Mouse (Mus musculus): ENCODE results near the gene Akr1b3.
"Not testable (repeated sequence)": the region's sequence is repeated elsewhere in the genome, so short reads cannot be mapped to it uniquely, and the experiment has no call there.

Gene Akr1b3

DNA sequence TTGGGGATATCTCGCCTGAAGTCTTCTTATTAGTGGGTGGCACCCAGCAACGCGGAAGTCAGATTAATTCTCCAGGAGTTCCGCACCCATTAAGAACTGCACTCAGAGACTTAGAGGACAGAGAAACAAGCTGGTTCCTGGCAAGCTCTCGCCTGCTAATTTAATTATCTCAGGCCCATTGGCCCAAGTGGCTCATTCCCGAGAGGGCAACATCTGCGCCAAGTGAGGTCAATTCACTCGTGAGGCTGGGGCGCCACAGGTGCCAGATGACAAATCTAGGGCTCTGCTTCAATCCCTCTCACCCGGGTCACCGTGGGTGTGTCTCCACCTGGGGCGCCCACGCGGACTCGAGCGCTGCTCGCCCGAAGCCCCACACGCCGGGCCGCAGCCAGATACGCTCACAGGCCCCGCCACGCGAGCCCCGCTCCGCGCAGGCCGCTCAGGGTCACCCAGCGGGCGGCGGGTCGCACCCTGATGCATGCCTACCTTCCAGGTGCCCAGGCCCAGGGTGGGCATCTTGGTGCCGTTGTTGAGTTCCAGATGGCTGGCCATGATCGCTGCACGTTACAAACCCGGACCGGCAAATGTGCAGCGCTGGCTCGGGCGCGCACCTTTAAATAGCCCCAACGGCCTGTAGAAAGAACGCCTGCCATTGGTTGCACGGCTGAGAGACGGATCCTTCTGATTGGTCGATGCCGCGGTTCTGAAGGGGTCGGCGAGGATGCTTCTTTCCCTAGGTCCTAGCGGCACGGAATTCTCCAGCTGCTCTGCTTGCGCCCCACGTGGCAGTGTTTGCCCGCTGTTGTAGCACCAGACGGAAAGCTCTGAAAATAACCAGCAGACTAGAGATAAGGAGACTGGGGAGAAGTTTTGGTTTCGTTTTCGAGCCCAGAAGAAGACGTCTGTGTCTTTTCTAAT lies at the start of gene Akr1b3:
TSS of gene Akr1b3 (minus strand) at position 625 of the 918 bp plus-strand sequence.
- peak; percentile 97 for DNase-seq (ENCODE audit: low read depth)

DNA sequence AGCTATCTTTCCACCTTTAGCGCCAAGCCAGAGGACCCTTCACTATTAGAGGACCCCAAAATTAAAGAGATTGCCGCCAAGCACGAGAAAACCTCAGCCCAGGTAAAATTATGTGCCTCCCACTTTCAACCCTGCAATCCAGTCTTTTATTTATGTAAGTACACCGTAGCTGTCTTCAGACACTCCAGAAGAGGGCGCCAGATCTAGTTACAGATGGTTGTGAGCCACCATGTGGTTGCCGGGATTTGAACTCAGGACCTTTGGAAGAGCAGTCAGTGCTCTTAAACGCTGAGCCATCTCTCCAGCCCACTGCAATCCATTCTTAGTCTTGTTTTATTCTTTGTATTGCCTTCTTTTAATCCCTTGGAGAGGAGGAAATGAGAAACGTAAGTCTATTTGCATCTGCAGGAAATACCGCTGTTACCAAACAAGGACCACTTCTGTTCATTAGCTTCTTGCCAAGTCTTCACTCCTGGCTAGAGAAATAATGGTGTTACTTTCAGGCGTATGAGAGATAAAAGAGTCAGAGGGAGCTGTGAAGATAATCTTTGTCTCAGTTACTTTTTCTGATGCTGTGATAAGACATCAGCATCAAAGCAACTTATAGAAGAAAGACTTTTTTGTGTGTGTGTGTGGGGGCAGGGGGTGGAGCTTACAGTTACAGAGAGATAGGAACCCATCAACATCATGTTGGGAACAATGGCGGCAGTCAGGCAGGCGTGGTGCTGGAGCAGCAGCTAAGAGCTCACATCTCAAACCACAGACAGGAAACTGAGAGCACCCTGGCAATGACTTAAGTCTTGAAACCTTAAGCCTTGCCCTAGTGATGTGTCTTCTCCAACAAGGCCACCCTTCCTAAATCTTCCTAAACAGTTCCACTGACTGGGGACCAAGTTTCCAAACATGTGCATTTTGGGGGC lies 47.2 kb upstream of the Akr1b3 start:
- DNase-seq (ENCODE audit: low read depth), result peak; percentile 44

DNA sequence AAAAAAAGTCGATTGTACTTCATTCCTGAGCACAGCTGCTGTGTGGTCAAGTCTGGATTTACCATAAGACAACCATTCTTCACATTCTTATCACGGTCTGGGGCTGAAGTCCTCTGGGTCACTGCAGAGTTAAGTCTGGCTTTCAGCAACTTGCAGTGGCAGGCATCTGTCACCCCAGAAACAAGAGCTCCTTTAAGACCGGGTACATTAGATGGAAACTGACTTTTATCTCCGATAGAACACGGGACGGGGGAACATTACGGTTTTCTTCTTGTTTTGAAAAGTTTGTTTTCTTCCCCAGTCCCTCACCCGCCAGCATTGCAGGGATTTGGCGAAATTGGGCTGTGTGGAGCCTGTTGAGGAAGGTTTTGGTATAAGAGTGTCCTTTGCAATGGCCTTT lies 38.6 kb upstream of the Akr1b3 start:
- DNase-seq (ENCODE audit: low read depth), result no peak

DNA sequence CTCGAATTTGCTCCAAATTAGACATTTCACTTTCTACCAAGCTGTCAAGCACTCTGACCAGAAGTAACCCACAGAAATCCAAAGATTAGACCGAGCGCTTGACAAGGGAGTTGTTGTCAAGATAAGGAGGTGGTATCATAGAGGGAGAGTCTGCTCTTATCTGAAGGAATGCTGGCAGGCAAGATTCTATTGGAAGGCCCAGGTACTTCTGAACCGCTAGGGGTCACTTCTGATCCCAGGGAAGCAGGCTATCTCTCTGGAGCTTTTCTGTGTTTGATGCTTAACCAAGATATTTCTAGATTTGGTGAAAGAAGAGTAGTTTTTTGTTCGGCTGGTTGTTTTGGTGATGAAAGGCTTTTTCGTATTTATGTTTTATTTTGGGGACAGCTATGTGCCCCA lies 38.1 kb upstream of the Akr1b3 start:
- no peak for DNase-seq (ENCODE audit: low read depth)

DNA sequence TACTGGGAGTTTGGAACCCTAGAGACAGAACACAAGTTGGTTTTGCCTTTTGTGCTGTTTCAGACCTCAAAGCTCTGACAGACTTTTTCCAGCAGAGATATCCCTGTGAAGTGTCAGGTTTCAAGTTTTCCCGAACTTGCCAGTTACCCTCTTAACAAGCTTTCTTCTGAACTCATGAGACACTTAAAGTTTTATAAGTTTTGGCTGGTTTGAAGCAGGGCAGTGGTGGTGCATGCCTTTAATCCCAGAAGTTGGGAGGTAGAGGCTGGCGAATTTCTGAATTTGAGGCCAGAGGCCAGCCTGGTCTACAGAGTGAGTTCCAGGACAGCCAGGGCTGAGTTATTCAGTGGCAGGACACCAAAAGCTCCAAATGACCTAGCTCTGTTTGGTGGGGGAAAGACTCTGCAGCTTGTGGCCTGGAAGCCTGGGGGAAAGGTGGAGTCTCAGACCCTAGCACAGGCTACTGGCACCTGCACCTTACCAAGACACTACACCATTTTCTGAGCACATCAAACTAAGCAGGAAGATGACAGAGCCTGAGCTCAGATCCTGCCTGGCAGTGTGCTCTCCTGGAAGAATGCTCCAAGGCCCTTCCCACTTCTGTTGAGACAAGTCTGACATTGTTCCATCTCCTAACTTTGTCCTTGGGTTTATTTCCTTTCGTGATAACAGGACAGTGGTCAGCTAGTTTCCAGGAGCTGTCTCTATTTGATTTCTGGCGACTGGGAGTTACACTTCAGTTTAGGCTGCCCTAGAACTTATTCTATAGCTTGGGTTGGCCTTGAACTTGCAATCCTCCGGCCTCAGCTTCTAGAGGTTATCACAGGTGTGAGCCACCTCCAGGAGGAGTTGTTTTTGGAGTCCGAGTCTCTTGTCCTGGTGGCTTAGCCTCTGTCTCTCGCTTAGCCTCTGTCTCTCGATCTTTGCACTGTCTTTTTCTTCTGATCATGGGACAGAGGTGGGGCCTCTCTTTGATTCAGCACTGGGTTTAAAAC lies 37.4 kb upstream of the Akr1b3 start:
- DNase-seq (ENCODE audit: low read depth), result no peak

DNA sequence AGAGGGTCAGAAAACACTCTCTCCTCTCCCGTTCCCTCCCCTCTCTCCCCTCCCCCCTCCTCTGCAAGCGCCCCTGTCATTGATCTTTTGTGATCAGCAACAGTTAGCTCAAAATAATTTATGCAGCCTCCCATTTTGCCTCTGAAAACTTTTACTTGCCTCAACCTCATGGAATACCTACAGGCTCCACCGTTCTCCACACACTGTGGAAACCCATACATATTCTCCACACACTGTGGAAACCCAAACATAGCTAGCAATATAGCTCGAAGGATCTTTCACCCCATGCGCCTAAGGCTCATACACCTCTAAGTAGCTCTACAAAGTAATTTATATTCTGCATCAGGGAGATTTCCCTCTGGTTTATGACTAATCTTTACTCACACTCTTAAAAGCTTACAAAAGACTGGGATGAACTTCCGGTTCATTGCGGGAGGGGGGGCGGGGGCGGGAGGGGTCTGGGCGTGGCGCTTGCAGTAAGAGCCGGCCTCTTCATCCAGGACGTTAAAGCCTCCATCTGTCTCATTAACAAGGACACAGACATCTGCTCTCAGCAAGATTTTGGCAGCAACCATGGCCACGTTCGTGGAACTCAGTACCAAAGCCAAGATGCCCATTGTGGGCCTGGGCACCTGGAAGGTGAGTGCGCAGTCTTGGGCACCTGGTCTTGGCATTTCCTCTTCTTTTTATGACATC lies 36.5 kb upstream of the Akr1b3 start, which contains the start of gene Akr1b8:
TSS of gene Akr1b8 (plus strand) at position 462 of the 696 bp plus-strand sequence.
- peak; percentile 52 for DNase-seq (ENCODE audit: low read depth)

DNA sequence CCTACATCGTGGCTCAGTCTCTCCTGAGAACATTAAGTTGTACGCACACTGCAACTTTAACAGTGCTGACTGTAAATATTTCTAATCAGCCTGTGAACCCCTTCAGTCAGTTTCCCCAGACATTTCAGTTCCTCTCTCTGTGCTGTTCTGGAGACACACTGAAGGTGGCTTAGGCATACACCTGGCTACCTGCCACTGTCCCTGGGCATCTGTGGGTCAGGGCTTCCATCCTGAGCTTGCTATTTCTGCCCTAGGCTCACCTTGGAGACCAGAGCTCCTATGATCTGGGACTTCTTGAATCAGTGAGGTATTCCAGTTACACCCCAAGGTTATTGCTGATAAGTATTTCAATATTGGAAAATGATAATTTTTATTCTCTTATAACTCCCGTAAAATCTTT lies 35.1 kb upstream of the Akr1b3 start:
- DNase-seq (ENCODE audit: low read depth), result no peak

DNA sequence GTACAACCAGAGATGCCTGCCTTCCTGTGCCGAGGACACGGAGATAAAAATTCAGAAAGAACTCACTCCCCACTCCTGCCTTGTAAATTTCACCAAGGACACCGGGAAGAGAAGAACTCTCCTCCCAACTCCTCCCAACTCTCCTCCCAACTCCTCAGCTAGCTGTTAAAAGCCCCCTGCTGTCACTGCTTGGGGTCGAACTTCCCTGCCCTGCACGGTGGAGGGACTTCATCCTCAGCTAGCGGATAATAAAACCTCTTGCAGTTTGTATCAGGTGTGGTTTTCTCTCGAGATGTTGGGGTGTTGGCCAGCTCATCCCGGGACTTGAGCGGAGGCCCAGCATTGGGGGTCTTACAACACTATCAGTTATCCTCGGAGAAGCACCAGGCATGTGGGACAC lies 34.2 kb upstream of the Akr1b3 start:
- not testable (repeated sequence) for DNase-seq (ENCODE audit: low read depth)

DNA sequence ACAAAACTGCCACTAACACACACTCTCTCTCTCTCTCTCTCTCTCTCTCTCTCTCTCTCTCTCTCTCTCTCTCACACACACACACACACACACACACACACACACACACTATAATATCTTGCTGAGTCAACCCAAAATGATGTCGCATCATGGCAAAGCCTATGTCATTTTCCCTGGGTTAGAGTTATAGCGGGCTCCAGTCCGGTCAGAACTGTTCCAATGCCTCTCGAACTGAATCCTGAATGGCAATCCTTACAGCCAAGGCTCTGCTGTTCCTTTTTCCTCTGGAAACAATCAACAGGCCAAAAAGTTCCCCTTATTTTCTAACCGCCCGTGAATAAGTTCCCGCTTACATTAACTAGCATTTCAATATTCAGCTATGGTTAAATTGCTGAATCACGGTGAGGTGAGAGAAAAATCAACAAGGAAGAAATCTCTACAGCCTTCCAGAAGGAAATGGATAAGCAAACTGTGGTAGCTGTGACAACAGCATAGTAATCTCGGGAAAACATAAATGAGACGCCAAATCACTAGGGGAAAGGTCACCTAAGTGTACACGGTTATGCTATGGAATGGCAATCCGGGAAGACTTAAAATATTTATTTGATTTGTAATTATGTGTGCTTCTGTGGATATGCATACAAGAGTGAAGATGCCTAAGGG lies 32.9 kb upstream of the Akr1b3 start:
- no peak for DNase-seq (ENCODE audit: low read depth)

DNA sequence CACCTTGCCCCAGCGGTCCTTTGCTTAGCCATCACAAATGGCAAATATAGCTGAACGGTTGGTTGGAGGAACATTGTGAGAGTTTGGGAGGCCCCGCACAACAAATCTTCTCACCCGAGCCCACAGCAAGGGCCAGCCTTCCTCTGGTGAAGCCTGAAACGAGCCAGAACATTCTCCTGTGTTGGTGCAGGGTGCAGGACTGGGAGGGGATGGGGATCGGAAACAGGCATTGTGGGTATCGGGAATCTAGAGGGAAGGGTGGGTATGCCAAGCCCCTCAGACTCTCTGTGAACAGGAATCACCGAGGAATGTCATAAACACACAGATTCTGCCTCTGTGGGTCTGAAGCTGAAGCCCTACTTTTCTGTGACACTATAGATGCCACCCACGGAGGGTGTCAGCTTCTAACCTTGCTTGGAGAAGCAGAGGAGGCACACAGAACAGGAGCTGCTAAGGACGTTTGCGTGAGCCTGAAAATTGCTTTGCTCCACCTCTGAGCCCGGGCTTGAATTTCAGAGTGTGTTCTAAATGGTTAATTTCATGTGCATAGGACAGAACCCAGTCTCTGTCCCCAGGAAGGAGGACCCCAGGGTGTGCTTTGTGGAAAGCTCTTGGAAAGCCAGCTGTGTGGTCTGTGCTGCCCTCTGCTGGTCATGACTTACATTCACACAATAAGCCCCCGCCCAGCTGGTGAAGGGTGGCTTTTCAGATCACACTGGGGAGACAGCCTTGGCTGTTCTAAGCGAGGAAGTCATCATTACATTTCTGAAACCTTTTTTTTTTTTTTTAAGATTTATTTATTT lies 29.0 kb upstream of the Akr1b3 start:
- DNase-seq (ENCODE audit: low read depth), result peak; percentile 69

DNA sequence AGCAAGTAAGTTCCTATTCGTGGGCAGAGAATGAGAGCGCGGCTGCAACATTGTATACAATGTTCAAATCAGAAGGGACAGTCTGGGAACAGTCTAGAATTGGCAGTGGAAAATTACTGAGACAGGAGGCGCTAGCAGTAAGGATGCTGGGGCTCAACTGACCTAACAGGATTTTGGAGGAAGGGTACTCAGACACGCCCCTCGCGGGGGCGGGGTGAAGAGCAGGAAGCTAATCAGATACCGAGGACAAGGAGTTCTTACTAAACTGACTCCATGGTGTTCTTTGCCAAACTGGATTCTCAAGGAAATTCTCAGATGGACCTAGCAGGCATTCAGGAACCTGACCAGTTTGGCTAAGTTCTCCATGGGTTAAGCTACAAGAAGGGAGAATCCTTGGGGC lies 27.7 kb upstream of the Akr1b3 start:
- DNase-seq (ENCODE audit: low read depth), result no peak

DNA sequence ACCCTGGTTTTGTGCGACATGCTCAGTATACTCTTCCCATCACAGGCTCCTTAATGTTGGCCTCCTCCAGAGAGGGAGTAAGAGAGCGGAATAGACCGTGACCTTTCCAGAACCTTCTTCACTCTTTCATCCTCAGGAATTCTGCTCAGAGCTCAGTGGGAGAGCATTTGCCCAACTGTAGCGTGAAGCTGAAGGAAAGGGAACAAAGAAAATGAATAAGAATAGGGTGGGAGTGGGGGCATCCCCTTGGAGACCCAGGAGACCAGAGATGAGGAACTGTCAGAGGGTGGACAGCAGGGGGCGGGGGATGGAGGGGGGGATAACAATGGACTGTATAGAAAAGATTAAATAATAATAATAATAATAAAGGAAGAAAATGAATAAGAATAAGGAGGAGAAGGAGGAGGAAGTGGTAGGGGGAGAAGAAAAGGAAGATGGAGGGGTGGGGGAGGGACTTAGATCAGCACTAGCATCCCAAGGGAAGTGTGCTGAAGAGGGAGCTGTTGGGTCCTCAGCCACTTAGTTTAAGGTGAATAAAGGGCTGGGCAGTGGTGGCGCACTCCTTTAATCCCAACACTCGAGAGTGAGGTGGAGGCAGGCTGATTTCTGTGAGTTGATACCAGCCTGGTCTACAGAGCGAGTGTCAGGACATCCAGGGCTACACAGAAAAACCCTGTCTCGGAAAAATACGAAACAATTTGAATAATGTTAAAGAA lies 27.0 kb upstream of the Akr1b3 start:
- no peak for DNase-seq (ENCODE audit: low read depth)

DNA sequence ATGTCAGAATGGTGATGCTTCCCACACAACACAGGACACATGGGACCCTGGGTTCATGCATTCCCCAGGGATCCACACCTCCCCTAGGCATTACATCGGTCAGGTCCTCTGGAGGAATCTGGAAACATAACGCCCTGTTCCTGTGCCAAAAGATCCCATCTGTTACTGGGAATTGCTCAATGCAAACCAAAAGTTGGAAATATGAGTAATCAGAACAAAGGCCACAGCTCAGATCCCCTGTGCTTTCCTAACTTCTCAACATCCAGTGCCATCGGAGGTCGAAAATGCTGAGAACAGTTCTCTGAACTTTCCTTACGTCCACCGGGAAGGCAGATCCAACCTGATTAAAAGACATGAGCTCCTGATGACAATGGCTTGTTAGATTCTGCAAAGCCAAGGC lies 26.1 kb upstream of the Akr1b3 start:
- DNase-seq (ENCODE audit: low read depth), result no peak

DNA sequence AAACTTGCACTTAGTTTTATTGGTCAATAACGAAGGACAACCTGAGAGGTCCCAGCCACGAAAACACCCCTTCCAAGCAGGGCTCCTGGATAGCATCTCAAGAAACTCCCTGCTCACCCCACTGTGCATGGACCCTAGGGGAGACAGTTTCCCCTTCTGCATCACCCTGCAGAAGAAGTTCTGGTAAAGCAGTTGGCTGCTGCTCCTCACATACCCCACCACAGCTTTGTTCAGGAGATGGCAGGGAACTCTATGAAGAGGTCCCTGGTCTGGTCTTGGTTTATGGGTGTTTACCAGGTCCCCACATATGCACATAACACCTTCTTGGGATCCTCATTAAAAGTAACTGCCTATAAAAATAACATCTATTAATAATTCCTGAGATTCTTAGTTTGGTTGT lies 25.2 kb upstream of the Akr1b3 start:
- no peak for DNase-seq (ENCODE audit: low read depth)

DNA sequence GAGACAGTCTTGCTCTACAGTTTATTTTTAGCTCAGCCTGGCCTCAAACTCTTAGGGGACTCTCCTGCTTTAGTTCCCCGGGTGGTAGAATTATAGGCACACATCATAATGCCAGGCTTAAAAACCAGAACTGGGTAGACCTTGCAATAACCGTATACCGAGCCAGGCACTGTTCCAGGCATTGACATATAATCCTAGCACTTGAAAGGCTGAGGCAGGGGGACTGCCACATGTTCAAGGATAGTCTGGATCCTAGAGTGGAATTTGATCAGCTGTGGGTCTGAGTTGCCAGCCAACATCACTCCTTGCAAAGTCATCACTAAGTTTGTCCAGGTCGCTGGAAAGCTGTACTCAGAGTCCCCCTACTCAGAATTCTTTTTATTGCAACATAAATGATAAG lies 24.7 kb upstream of the Akr1b3 start:
- no peak for DNase-seq (ENCODE audit: low read depth)

DNA sequence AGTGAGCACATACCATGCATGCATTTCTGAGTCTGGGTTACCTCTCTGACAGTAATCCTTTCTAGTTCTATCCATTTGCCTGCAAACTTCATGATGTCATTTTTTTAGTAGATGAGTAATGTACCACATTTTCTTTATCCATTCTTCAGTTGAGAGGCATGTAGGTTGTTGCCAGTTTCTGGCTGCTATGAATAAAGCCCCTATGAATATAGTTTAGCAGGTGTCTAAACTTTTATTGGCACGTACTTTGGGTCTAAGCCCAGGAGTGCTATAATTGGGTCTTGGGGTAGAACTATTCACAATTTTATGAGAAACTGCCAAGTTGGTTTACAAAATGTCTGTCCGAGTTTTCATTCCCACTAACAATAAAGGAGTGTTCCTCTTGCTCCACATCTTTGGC lies 20.5 kb upstream of the Akr1b3 start:
- DNase-seq (ENCODE audit: low read depth), result no peak

DNA sequence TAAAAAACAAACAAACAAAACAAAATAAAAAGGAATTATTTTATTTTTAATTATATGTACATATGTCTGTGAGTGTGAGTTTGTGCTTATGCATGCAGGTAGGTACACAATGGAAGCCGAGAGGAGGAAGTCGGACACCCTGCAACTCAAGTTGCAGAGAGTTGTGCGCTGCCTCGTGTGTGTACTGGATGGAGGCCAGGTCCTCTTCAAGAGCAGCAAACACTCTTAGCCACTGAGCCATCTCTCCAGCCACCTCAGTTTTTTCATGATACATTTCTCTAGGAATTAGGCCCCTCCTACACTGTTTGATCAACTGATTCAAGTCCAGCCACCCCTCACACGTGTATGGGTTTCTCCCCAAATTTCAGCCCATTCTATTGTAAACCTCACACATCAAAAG lies 17.4 kb upstream of the Akr1b3 start:
- no peak for DNase-seq (ENCODE audit: low read depth)

DNA sequence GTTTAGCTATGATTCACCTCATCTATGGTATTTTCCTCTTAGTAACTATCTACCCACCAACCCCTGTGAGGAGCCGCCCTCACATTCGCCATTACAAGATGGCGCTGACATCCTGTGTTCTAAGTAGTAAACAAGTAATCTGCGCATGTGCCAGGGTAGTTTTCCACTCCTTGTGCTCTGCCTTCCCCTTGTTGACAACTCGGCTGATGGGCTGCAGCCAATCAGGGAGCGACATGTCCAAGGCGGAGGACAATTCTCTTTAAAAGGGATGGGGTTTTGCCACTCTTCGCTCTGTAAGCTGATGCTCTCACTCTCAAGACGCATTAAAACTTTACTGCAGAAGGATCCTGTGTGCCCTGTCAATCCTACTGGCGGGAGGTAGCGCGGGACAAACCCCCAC lies 14.5 kb upstream of the Akr1b3 start:
- not testable (repeated sequence) for DNase-seq (ENCODE audit: low read depth)

DNA sequence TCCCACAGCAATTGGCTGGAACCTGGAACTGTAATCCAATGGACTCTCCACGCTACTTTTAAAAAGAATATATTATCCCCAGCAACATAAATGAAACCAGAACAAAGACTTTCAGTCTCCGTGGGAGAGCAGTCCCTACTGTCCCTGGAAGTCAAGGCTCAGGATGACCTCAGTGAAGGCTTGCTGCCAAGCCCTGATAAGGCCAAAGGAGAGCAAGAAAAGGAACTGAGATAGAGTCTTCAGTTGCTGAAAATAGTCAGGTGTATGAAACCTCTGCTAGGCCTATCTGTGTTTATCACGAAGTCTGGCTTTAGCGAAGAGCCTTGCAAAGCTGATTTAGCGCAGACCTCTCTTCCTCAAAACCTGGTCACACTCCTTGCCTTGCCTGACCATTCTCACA lies 14.1 kb upstream of the Akr1b3 start:
- DNase-seq (ENCODE audit: low read depth), result no peak
